Mouse (Mus musculus) spleen, postnatal 4 days (tissue): ENCODE results near the gene Tmem62.
"Not testable (repeated sequence)": the region's sequence is repeated elsewhere in the genome, so short reads cannot be mapped to it uniquely, and the experiment has no call there.

Source experiments
- DNase-seq, 2 experiments: peaks; one replicate each; pipeline ENCODE4 v3.0.0; 2022; ENCODE audit warnings: low spot score in 2 of 2

Gene Tmem62

DNA sequence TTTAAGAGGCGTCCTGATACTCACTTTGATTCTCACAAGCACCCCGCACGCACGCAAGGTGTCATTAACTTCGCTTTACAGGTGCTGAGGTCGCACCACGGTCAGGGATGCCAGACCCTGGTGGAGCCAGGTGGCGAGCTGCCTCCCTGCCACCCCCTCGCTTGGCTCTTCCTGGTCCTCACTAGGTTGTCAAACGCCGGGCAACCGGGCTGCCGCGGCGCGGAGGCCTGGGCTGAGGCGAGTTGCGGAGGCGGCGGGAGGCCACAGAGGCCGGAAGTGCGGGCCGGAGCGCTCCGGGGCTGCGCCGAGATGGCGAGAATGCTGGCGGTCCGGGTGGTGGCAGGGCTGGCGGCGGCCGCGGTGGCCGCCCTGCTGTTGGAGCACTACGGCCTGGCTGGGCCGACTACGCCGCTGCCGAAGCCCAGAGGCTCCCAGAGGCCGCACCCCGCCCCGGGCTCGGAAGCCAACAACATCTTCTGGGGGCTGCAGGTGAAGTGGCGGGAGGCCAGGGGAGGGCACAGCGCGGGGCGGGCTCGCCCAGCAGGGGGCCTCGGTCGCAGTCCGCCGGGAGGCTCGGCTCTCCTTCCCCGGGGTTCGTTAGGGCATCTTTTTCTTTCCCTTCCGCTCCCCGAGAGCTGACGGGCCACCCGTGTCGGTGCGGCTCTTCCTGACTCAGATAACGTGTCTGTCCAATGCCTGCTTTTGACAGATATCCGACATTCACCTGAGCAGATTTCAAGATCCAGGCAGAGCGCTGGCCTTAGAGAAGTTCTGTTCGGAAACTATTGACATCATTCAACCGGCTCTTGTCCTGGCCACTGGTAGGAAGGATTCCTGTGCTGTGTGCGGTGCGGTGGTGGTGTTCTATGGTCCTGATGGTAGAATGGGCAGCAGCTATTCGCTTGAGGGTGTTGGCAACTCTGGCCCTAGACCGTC lies at the start of gene Tmem62:
Tmem62 (plus strand) TSS at position 28 of the 936 bp plus-strand sequence.
- DNase-seq = peak; percentile 81 to 90

DNA sequence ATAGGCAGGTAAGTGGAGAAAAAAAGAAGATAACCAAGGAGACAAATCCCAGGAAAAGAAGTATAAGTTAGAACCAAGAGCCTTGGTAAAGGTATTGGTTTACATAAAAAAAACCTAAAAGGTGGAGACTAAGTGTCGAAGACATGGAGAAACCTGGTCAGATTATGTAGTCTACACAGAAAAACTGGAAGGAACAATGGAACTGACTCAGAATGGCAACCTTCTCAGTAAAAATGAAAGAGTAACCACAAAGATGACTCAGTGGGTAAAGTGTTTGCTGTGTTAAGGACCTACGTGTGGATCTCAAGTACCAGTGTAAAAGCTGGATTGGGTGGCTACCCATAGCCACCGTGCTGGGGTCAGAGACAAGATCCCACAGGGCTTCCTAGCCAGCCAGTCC lies 43.8 kb upstream of the Tmem62 start:
- no peak for DNase-seq

DNA sequence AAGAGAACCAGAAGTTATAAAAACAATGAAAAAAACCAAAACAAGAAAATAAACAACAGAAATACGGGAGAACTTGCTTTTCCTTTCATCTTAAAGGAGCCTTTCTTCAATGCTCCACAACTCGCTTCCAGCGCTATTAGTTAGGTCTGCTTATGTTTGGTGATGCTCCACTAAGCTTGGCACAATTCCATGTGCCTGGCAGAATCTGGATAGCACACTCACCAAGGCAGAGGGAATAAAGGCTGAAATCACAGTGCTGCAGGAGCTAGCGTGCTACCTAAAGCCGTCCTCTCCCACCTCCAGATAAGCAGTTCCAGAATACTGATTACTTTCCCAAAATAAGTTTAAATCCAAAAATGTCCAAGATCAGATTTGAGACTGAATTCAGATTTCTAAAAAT lies 25.6 kb upstream of the Tmem62 start:
- DNase-seq = no peak

DNA sequence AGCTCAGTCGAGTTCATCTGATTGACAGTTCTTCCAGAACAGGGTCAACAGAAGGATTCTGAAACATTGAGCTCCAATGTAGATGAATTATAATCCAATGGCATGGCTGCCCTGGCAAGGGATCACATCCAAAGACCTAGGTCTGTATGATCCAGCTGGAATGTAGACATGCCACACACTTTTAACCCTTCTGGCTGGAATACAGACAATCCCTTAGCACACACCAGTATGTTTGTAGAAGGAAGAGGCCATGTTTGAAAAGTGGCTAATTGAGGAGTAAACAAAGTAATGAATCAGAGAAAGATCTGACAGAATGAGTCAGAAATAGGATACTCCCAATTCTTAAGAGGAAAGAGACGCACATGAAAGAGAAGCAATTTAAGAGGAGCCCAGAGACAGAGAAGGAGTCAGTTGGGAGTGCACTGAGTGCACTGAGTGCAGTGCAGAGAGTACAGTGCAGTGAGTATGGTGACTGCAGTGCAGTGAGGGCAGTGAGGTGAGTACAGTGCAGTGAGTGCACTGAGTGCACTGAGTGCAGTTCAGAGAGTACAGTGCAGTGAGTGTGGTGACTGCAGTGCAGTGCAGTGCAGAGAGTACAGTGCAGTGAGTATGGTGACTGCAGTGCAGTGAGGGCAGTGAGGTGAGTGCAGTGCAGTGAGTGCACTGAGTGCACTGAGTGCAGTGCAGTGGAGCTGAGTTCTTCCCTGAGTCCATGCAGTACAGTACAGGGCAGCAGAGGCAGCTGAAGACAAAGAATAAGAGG lies 24.5 kb upstream of the Tmem62 start:
- DNase-seq = no peak

DNA sequence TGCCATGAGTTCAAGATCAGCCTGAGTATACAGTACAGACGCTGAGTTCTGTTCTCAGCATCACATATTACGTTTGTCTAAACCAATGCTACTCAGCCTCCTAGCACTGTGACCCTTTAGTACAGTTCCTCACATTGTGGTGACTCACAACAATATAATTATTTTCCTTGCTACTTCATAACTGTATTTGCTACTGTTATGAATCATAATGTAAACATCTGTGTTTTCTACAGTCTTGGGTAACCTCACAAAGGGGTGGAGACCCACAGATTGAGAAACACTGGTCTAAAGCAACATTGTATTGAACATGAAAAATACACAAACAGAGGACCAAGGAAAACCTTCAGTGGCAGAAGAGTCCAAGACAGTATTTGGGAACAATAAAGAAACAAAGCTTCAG lies 17.5 kb upstream of the Tmem62 start:
- no peak for DNase-seq

DNA sequence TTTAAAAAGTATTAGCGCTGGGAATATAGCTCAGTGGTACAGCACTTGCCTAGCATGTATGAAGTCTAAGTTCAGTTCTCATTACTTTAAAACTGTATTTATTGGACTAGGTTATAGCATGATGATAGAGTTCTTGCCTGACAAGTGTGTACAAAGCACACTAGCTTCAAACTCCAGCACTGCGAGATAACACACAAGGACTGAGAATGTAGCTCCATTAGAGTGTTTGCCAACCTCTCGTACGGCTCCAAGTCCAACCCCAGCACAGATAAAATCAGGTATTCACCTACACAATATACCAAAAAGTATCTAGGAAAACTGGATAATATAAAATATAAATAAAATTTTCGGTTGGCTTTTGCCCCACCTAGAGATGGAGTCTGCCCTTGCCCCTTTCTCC lies 17.0 kb upstream of the Tmem62 start:
- no peak for DNase-seq

DNA sequence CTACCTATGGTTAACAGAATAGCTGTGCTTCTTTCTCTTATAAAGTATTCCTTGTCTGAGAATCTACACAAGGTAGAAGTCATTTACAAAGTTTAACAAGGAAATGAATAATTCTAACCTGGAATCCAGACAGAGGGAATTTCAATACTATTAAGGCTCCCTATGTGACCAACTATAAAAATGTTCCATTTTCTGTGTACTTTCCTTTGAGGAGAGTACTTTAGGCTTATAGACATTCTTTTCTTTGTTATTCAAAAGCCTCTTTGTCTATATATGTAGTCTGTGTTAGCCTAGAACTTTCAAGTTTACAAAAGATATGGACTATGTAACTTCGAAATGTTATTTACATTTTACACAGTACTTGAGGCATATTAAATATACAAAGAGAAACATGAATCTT lies 16.6 kb upstream of the Tmem62 start:
- DNase-seq = no peak

DNA sequence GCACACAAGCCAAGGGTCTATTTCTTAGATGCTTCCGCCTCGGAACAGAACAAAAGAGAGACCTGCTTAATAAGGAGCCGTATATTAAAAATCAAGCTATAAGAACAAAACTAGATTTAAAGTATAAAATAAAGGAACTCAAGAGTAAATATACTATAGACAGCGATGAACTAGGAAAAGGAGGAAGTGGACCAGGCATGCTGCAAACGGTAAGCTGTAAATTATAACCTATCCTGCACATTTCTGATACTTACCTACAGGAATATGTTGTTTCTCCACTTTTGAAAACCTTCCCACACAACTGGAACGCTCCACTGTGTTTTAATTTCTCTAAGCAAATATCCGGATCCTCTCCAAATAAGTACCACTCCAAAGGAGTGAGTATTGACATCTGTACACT lies 13.7 kb upstream of the Tmem62 start:
- no peak for DNase-seq

DNA sequence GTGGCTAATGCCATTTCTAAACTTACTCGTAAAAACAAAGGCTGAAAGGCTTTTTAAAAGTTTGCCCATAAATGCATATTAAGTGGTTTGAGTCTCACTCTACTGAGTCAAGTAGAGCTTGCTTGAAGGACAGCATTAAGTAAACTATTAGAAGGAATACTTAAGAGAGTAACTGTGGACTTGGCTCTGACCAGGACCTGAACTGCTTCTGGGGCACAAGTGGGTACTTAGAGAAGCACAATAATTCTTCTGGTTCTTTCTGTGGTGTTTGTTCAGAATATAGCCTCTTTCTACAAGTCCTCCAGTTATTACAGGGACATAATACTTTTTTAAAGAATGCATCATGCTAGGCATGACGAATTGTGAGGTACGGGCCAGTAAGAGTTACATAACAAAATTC lies 11.3 kb upstream of the Tmem62 start:
- no peak for DNase-seq

DNA sequence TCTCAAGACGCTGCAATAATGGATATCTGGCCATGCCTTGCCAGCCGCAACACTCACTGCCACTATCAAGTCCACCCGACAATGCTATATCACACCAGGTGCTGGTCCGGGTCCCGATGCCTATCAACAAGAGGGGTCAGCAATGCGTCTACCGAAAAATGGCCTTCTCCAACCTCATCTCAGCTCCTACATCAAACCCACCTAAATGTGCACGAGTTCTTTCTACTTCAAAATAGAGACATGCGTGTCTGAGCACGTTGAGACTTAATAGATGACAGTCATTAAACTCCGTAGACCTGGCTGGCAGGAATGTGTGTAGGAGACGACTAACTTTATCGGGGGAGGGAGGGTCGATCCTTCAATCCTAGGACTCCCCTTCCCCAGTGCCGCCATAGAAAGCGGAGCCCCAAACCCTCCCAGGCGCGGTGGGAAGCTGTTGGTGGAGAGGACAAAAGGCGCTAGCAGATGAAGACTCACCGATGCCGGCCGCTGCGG lies 6.7 kb upstream of the Tmem62 start:
- DNase-seq = peak; percentile 16 to 68

DNA sequence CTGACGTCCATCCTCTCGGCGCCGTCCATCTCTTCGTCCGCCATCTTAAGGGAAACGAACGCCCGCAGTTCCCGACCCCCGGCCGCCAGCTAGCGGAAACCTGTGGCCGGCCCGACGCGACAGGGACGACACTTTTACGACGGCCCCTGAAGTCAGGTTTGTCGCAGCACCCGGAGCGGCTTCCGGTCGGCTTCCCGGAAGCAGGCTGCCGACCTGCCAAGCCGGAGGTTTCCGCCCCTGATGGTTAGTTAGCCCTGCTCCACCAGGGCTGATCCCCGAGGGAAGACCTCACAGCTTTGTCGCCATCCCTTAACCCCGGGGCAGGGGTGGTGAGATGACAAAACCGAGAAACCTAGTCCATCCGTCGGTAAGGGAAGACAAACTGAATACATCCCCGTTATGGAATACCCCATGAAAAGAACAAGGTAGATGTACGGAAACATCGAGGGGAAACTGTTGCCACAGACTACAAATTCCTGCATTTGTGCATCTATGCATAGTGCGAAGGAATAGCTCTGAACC lies 6.2 kb upstream of the Tmem62 start, which contains the start of gene Ubr1:
Ubr1 (minus strand) TSS at position 157 of the 522 bp plus-strand sequence.
- peak; percentile 87 to 93 for DNase-seq

DNA sequence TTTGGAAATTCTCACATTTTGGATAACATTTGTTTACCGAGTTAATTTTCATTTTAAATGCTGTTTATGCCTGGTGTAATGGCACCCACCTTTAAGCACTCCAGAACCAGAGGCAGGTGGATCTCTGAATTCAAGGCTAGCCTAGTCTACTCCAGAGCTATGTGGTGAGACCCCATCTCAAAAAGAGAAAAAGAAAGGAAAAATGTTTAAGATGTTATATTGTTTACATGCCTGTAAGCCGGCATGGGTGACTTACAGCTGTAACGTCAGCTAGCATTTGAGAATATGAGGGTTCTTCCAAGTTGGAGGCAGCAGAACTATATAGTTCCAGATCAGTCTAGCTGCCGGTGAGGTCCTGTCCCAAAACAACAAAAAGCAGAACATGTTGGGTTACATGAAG lies 5.1 kb upstream of the Tmem62 start:
- no peak for DNase-seq

DNA sequence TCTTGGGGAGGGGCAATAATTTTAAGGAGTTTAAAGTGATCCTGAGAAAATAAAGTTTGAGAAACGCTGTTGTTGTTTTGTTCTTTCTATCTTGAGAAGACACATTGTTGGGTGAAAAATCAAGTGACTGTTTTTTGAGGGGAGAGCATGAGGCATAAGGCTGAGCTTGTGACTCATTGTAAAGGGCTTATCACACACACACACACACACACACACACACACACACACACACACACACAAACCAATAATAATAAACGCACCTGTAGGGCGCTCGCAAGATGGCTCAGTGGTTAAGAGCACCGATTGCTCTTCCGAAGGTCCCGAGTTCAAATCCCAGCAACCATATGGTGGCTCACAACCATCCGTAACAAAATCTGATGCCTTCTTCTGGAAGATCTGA lies 4.6 kb upstream of the Tmem62 start:
- not testable (repeated sequence) for DNase-seq

DNA sequence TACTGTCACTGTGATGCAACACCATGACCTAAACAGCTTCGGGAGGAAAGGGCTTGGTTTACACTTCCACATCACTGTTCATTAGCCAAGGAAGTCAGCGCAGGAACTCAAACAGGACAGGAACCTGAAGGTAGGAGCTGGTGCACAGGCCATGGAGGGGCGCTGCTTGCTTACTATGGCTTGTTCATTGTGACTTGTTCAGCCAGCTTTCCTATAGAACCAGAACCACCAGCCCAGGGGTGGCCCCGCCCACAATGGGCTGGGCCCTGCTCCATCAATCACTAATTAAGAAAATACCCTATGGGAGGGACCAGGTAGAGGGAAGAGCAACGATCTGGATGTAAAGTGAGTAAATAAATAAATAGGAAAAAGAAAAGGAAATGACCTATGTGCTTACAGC lies 3.9 kb upstream of the Tmem62 start:
- peak in 1 of 2 experiments; percentile 17 for DNase-seq

DNA sequence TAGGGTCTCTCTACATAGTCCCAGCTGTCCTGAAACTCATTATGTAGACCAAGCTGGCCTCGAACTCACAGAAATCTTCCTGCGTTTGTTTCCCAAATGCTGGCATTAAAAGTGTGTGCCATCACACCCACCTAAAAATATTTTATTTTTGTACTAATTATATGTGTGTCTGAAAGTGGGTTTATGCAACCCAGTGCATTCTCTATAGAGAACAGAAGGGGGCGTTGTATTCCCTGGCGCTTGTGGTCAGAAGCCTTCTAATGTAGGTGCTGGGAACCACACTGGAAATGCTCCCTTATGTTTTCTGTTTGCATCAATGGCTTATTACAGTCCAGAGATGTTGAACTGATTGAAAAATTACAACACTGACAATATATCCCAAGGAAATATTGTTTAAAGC lies 509 bp upstream of the Tmem62 start:
- DNase-seq = peak in 1 of 2 experiments; percentile 31

DNA sequence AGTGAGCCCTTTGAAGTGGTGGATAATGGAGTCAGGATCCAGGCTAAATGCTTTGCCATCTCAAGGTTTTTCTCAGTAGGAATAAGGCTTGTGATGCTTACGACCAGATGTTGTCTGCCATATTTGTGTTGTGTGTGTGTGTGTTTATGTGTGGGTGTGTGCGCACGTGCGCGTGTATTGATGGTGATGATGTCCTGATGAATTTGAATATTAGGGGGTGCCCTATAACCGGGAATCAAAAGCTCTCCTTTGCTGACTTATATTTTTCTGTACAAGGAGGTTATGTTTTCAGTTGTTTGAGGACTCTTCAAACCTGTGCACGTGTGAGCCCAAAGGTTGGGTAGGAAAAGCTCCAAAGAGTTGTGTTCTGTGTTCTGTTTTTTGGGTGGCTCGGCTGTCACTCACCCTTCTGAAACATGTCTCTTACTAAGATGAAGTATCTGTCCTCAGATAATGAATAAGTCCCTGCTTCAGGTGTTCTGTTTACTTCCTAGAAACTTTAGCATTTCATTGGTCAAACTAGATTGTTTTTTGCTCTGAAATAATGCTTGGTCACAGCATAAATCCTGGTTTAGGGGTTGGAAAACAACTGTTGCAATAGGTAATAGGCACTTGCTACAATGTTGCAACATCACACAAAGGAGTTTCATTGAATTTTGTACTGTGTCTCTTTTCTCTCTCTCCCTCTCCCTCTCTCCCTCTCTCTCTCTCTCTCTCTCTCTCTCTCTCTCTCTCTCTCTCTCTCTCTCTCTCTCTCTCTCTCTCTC lies 1.3 kb downstream of the Tmem62 start:
- DNase-seq = no peak

DNA sequence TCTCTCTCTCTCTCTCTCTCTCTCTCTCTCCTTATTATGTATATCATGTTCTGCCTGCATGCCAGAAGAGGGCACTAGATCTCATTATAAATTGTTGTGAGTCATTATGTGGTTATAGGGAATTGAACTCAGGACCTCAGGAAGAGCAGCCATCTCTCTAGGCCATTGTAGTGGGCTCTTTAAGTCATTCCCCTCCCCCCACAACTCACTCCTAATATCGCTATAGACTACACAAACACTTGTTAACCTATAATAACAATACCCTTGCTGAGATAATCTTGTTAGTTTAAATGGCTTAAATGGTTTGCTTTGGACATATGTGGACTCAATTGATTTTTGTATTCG lies 1.8 kb downstream of the Tmem62 start:
- no peak for DNase-seq

DNA sequence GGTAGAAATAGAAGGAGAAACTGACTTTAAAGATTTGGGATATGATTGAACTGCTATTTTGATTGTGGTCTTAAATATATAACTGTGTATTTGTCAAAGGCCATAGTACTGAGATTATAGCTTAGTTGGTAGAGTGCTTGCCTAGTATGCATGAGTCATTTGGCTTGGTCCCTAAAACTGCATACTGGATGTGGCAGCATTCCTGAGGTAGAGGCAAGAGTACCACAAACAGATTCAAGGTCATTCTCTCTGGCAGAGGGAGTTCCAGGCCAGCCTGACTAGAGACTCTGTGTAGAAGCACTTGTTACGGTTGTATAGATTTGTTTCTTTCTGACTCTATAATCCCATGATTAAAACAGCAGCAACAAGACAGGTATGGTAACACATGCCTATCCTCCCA lies 3.0 kb downstream of the Tmem62 start:
- DNase-seq = no peak

DNA sequence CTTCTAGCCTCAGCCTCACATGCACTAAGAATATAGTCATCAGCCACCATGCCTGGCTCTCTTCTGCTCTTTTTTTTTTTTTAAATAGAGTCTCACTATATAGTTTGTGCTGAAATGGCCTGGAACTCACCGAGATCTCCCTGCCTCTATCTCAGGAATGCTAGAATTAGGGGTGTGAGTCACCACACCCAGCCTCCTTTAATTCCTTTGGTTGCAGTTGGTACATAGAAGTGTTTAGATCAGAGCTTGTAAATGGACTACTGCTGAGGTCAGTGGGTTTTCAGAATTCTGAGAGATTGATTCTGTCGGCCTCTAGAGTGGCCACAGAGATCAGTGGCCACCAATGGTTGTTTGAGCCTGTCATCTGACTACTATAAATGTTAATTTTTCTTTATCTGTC lies 4.0 kb downstream of the Tmem62 start:
- DNase-seq = no peak

DNA sequence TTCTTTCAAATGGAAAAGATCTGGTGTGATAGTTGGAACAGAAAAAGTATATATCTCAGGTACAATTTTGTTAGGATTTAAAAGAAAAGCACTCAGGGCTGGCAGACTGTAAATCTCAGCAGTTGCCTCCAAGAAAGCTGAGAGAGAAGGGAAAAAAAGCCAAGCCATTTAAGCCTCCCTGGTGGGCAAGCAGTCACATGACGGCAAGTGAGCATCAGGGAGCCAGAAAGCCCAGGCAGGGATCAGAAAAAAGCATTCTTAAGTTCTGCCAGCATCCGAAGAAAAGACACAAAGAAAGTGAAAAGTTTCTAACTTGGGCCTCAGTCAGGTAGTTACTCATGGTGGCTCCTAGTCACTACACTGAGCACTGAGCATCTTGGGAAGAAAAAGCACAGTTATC lies 6.8 kb downstream of the Tmem62 start:
- no peak for DNase-seq

DNA sequence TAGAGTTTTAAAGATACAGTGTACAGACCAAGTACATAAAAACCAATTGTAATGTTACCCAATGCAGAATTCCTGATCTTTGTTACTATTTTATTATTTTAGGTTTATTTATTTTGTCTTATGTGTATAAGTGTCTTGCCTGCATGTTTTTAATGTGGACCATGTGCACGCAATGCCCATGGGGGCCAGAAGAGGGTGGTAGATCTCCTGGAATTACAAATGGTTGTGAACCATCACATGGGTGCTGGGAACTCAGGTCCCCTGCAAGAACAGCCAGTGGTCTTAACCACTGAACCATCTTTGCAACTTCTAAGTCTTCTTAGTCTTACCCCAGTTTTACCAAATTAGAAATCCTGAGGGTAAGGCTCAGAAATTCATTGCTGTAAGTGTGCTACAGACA lies 8.4 kb downstream of the Tmem62 start:
- DNase-seq = peak in 1 of 2 experiments; percentile 28

DNA sequence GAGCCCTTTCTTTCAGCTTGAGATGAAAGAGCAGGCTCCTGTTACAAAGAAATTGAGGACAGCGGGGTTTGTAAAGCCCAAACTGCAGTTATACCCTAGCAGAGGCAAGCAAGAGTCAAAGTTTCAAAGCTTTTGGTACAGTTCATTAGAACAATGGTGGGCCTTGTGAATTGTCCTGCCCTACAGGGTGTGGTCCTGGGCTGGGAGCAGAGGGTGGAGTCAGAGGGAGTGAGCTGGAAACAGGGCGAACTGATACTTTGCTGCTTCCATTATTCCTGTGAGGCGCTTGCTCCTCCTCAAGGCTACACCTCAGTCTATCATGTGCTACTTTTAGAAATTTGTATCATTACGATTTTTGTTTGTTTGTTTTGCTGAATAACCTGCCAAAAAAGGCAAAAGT lies 14.4 kb downstream of the Tmem62 start:
- DNase-seq = no peak
